Mouse (Mus musculus) neural tube, embryonic 11.5 days (tissue): ENCODE results near the gene Zscan22. TPM values are rescaled to one million over a fixed set of nuclear protein-coding genes. Genes with fewer than 3 reads are reported as not detected.
"Not testable (repeated sequence)": the region's sequence is repeated elsewhere in the genome, so short reads cannot be mapped to it uniquely, and the experiment has no call there.

Experiments
- ATAC-seq: fragments of 200-750 bp; cut with Nextera tagmentation; 2 replicates; pipeline ENCODE4 v1.8.0; 2017; ENCODE audit warnings: moderate number of reproducible peaks, mild to moderate bottlenecking, moderate TSS enrichment, moderate library complexity; ENCODE audit not compliant: insufficient read depth, low FRiP score, low TSS enrichment
- DNase-seq: peaks from one replicate; pipeline ENCODE4 v3.0.0-alpha.2; 2015; ENCODE audit warnings: low spot score
- H3K27ac ChIP-seq: fragments of 300-500 bp; sonication (generic); 2 replicates; pipeline ENCODE4 v1.5.1; 2014; ENCODE audit warnings: low read depth, mild to moderate bottlenecking, low read length
- H3K27me3 ChIP-seq: fragments of 300-500 bp; sonication (generic); 2 replicates; pipeline ENCODE4 v1.6.1; 2014; ENCODE audit warnings: mild to moderate bottlenecking, low read length, mixed read lengths; ENCODE audit not compliant: control insufficient read depth, insufficient read depth
- H3K36me3 ChIP-seq: fragments of 300-500 bp; sonication (generic); 2 replicates; pipeline ENCODE4 v1.6.1; 2014; ENCODE audit warnings: mild to moderate bottlenecking, low read length, moderate library complexity, mixed read lengths; ENCODE audit not compliant: control insufficient read depth, insufficient read depth
- H3K4me1 ChIP-seq: fragments of 300-500 bp; sonication (generic); 2 replicates; pipeline ENCODE4 v1.6.1; 2014; ENCODE audit warnings: low read length, mixed read lengths; ENCODE audit not compliant: control insufficient read depth, insufficient read depth
- H3K4me2 ChIP-seq: fragments of 300-500 bp; sonication (generic); 2 replicates; pipeline ENCODE4 v1.6.1; 2014; ENCODE audit warnings: low read depth, mild to moderate bottlenecking, moderate library complexity
- H3K4me3 ChIP-seq: fragments of 300-500 bp; sonication (generic); 2 replicates; pipeline ENCODE4 v1.5.1; 2014; ENCODE audit warnings: low read depth, low read length
- H3K9ac ChIP-seq: fragments of 300-500 bp; sonication (generic); 2 replicates; pipeline ENCODE4 v1.6.1; 2014; ENCODE audit warnings: mild to moderate bottlenecking, low read length
- H3K9me3 ChIP-seq: fragments of 300-500 bp; sonication (generic); 2 replicates; pipeline ENCODE4 v1.6.1; 2016; ENCODE audit warnings: low read length; ENCODE audit not compliant: control insufficient read depth
- WGBS: fragments of 180-500 bp; shearing (Covaris S2); extraction: QIAGEN DNeasy Blood & Tissue Kit; methylation state at CpG from one replicate; pipeline ENCODE4 v1.1.7; 2014; 5-methylcytosine and 5-hydroxymethylcytosine counted together
- polyA plus RNA-seq: library from polyadenylated mRNA; unstranded; fragments of >200 nt; fragmentation: Nextera tagmentation; extraction: Ambion mirVana; gene quantifications from 2 replicates; pipeline ENCODE4 v1.2.1, GENCODE M21; 2014

The Zscan22 gene
- polyA plus RNA-seq, 1 experiment from 2014 or later: 19.7 TPM

GRCm38 (mm10) chr7:12891334-12891733 is 6.3 kb upstream of the Zscan22 start:
- H3K4me2 ChIP-seq: no peak overlapping the region

GRCm38 (mm10) chr7:12901517-12901916 is 3.9 kb downstream of the Zscan22 start:
- H3K9ac ChIP-seq: no peak overlapping the region
- 0 out of 2 replicates have a peak, but pooled peaks cover 2% of the 10 kb centered on the region for H3K4me1 ChIP-seq
- no peaks in the 10 kb centered on the region for H3K9me3 ChIP-seq
- WGBS: 92% methylated on average over 5 of the region's 5 CpGs
- H3K27me3 ChIP-seq: no peaks in the 10 kb centered on the region
- DNase-seq (no peak), ATAC-seq (no peak)
- H3K27ac ChIP-seq: no peak overlapping the region
- H3K4me2 ChIP-seq: no peak overlapping the region
- H3K36me3 ChIP-seq: peaks cover 3% of the 10 kb centered on the region; the same call in 1 of the 2 replicates
- H3K4me3 ChIP-seq: no peak overlapping the region

More at GRCm38 (mm10) chr7:12891334-12891733, 6.3 kb upstream of the Zscan22 start:
- Histone ChIP-seq H3K4me3 (no peak overlapping the region), H3K27me3 (no peaks in the 10 kb centered on the region), H3K4me1 (no peaks in the 10 kb centered on the region), H3K9ac (no peak overlapping the region), H3K9me3 (no peaks in the 10 kb centered on the region), H3K27ac (no peak overlapping the region), H3K36me3 (peaks cover 9% of the 10 kb centered on the region)
- ATAC-seq (no peak), DNase-seq (no peak)
- WGBS: 75% methylated on average over 1 of the region's 1 CpGs

- peaks cover 10% of the 10 kb centered on the region for H3K36me3 ChIP-seq
- DNase-seq (no peak), ATAC-seq (no peak)
- WGBS: 54% methylated on average over 10 of the region's 10 CpGs
- no peaks in the 10 kb centered on the region for H3K27me3 ChIP-seq
- no peaks in the 10 kb centered on the region for H3K4me1 ChIP-seq
- H3K9ac ChIP-seq: no peak overlapping the region
- no peak overlapping the region for H3K4me3 ChIP-seq
- H3K4me2 ChIP-seq: no peak overlapping the region
- no peak overlapping the region for H3K27ac ChIP-seq
- no peaks in the 10 kb centered on the region for H3K9me3 ChIP-seq
Measured at GRCm38 (mm10) chr7:12903623-12904022, 6.0 kb downstream of the Zscan22 start.

GRCm38 (mm10) chr7:12905146-12905545 is 7.5 kb downstream of the Zscan22 start:
- WGBS: 93% methylated on average over 1 of the region's 1 CpGs
- no peaks in the 10 kb centered on the region for H3K27me3 ChIP-seq
- no peak overlapping the region for H3K4me3 ChIP-seq
- ATAC-seq (no peak), DNase-seq (no peak)
- no peak overlapping the region for H3K9ac ChIP-seq
- no peak overlapping the region for H3K27ac ChIP-seq
- no peaks in the 10 kb centered on the region for H3K9me3 ChIP-seq
- H3K4me1 ChIP-seq: no peaks in the 10 kb centered on the region
- peaks cover 10% of the 10 kb centered on the region for H3K36me3 ChIP-seq
- H3K4me2 ChIP-seq: no peak overlapping the region

- Histone ChIP-seq H3K9me3 (no peaks in the 10 kb centered on the region), H3K9ac (peak overlapping the region; percentile 71), H3K4me2 (peak overlapping the region; percentile 49), H3K27ac (no peak overlapping the region; the same call in 1 of the 2 replicates), H3K36me3 (peaks cover 10% of the 10 kb centered on the region), H3K4me1 (no peaks in the 10 kb centered on the region), H3K4me3 (peak overlapping the region; percentile 41), H3K27me3 (no peaks in the 10 kb centered on the region)
- peak; percentile 33 for ATAC-seq
- peak; percentile 72 for DNase-seq
- WGBS: 37% methylated on average over 7 of the region's 7 CpGs
Measured at GRCm38 (mm10) chr7:12909498-12909962, 11.9 kb downstream of the Zscan22 start.

GRCm38 (mm10) chr7:12910181-12910668 is 12.6 kb downstream of the Zscan22 start:
- Histone ChIP-seq H3K9ac (peak overlapping the region; percentile 71), H3K27ac (peak overlapping the region; percentile 56; the same call in 1 of the 2 replicates), H3K4me1 (no peaks in the 10 kb centered on the region), H3K27me3 (no peaks in the 10 kb centered on the region), H3K9me3 (no peaks in the 10 kb centered on the region), H3K36me3 (peaks cover 10% of the 10 kb centered on the region), H3K4me2 (peak overlapping the region; percentile 49), H3K4me3 (peak overlapping the region; percentile 41)
- DNase-seq (peak; percentile 71), ATAC-seq (peak; percentile 70)
- WGBS: 9% methylated on average over 19 of the region's 19 CpGs

- Histone ChIP-seq H3K9ac (no peak overlapping the region), H3K4me1 (no peaks in the 10 kb centered on the region), H3K27ac (no peak overlapping the region), H3K9me3 (no peaks in the 10 kb centered on the region), H3K4me2 (no peak overlapping the region), H3K27me3 (no peaks in the 10 kb centered on the region), H3K36me3 (no peaks in the 10 kb centered on the region; the same call in 1 of the 2 replicates), H3K4me3 (no peak overlapping the region)
- ATAC-seq (no peak), DNase-seq (no peak)
Measured at GRCm38 (mm10) chr7:12913556-12913955, 15.9 kb downstream of the Zscan22 start.

- H3K4me3 ChIP-seq, ATAC-seq: not testable (repeated sequence)
- WGBS: 90% methylated on average over 7 of the region's 8 CpGs
Measured at GRCm38 (mm10) chr7:12920495-12920894, 22.9 kb downstream of the Zscan22 start.

GRCm38 (mm10) chr7:12921318-12921704 is 23.7 kb downstream of the Zscan22 start:
- no peak for DNase-seq
- Histone ChIP-seq H3K9me3 (no peaks in the 10 kb centered on the region), H3K4me1 (peaks cover 8% of the 10 kb centered on the region), H3K4me3 (peak overlapping the region; percentile 57), H3K27me3 (no peaks in the 10 kb centered on the region), H3K27ac (peak overlapping the region; percentile 88), H3K9ac (peak overlapping the region; percentile 77), H3K4me2 (peak overlapping the region; percentile 90), H3K36me3 (peaks cover 20% of the 10 kb centered on the region)
- WGBS: 0% methylated on average over 3 of the region's 3 CpGs
- no peak for ATAC-seq

More at GRCm38 (mm10) chr7:12920495-12920894, 22.9 kb downstream of the Zscan22 start:
- not testable (repeated sequence) for H3K27me3 ChIP-seq, H3K27ac ChIP-seq, H3K4me2 ChIP-seq, H3K9ac ChIP-seq, DNase-seq, H3K4me1 ChIP-seq, H3K9me3 ChIP-seq
- H3K36me3 ChIP-seq: peaks cover 12% of the 10 kb centered on the region
